Mouse (Mus musculus) cortical plate, adult 2 months (tissue): Measurements from ENCODE around the gene Snx22.

Experiments
- CTCF ChIP-seq: fragments of 200-500 bp; IDR thresholded peaks from 2 replicates; pipeline ENCODE4 v1.5.1; 2011; ENCODE audit warnings: mild to moderate bottlenecking, control low read depth, low read length; ENCODE audit not compliant: insufficient read depth; ENCODE audit errors: extremely low read depth
- POLR2A ChIP-seq: fragments of 200-500 bp; IDR thresholded peaks from 2 replicates; pipeline ENCODE4 v1.6.1; 2011; ENCODE audit warnings: mild to moderate bottlenecking, low read length, control low read depth; ENCODE audit not compliant: insufficient read depth; ENCODE audit errors: extremely low read depth

- TF ChIP-seq POLR2A (no peak), CTCF (no peak)
Observed at GRCm38 (mm10) chr9:66069583-66069982, at the start of gene Snx22.
